Mouse (Mus musculus) limb, embryonic 14.5 days (tissue): ENCODE data around the gene Vdr. TPM values are rescaled to one million over a fixed set of nuclear protein-coding genes. Genes with fewer than 3 reads are reported as not detected.

ENCODE experiments used
- ATAC-seq: fragments of 200-750 bp; cut with Nextera tagmentation; 2 replicates; pipeline ENCODE4 v1.8.0; 2017; ENCODE audit warnings: low read depth, moderate number of reproducible peaks, moderate TSS enrichment; ENCODE audit not compliant: low FRiP score
- DNase-seq: peaks from one replicate; pipeline ENCODE4 v3.0.0-alpha.2; 2015; ENCODE audit warnings: low spot score
- H3K27ac ChIP-seq: fragments of 300-500 bp; sonication (generic); replicated peaks from 2 replicates; pipeline ENCODE4 v1.5.1; 2014; ENCODE audit warnings: low read depth, mild to moderate bottlenecking, low read length, moderate library complexity, mixed read lengths
- H3K27me3 ChIP-seq: fragments of 300-500 bp; sonication (generic); 2 replicates; pipeline ENCODE4 v1.6.1; 2014; ENCODE audit warnings: low read length, mixed read lengths; ENCODE audit not compliant: control insufficient read depth, insufficient read depth
- H3K36me3 ChIP-seq: fragments of 300-500 bp; sonication (generic); 2 replicates; pipeline ENCODE4 v1.6.1; 2014; ENCODE audit warnings: mild to moderate bottlenecking, low read length, moderate library complexity, mixed read lengths; ENCODE audit not compliant: control insufficient read depth, insufficient read depth
- H3K4me1 ChIP-seq: fragments of 300-500 bp; sonication (generic); 2 replicates; pipeline ENCODE4 v1.6.1; 2014; ENCODE audit warnings: antibody characterized with exemption, low read length, mixed read lengths; ENCODE audit not compliant: control insufficient read depth, insufficient read depth
- H3K4me2 ChIP-seq: fragments of 300-500 bp; sonication (generic); replicated peaks from 2 replicates; pipeline ENCODE4 v1.6.1; 2014; ENCODE audit warnings: low read depth, mild to moderate bottlenecking, low read length, moderate library complexity; ENCODE audit not compliant: severe bottlenecking
- H3K4me3 ChIP-seq: fragments of 300-500 bp; sonication (generic); replicated peaks from 2 replicates; pipeline ENCODE4 v1.5.1; 2014; ENCODE audit warnings: low read length
- H3K9ac ChIP-seq: fragments of 300-500 bp; sonication (generic); 2 replicates; pipeline ENCODE4 v1.6.1; 2014; ENCODE audit warnings: mild to moderate bottlenecking, low read depth, low read length, moderate library complexity; ENCODE audit not compliant: severe bottlenecking
- H3K9me3 ChIP-seq: fragments of 300-500 bp; sonication (generic); 2 replicates; pipeline ENCODE4 v1.6.1; 2016; ENCODE audit warnings: low read length; ENCODE audit not compliant: control insufficient read depth
- POLR2A ChIP-seq: fragments of 200-500 bp; IDR thresholded peaks from 2 replicates; pipeline ENCODE4 v1.8.0; 2012; ENCODE audit warnings: inconsistent platforms, mild to moderate bottlenecking, moderate library complexity, borderline replicate concordance; ENCODE audit not compliant: insufficient read depth, insufficient read length; ENCODE audit errors: extremely low read depth
- WGBS: fragments of 180-500 bp; shearing (Covaris S2); extraction: QIAGEN DNeasy Blood & Tissue Kit; methylation state at CpG from one replicate; pipeline ENCODE4 v1.1.7; 2014; 5-methylcytosine and 5-hydroxymethylcytosine counted together
- polyA plus RNA-seq, 2 experiments: library from polyadenylated mRNA; depleted of rRNA in 1 of 2; stranded (reverse) in 1 of 2; unstranded in 1 of 2; fragments of >200 nt; fragmentation: Nextera tagmentation in 1 of 2; extraction: Ambion mirVana in 1 of 2; gene quantifications; 2 replicates each; pipeline versions ENCODE4 v1.2.1 to v1.2.3; 2012 to 2014

Vdr gene
- polyA plus RNA-seq, 2 experiments: 2.0 to 3.4 TPM

- Histone ChIP-seq H3K27me3 (no peaks in the 10 kb centered on the region), H3K27ac (no peak overlapping the region), H3K4me1 (no peaks in the 10 kb centered on the region), H3K9ac (no peak overlapping the region), H3K9me3 (no peaks in the 10 kb centered on the region), H3K36me3 (no peaks in the 10 kb centered on the region), H3K4me2 (no peak overlapping the region), H3K4me3 (no peak overlapping the region)
- WGBS: 57% methylated on average over 6 of the region's 6 CpGs
- no peak for TF ChIP-seq POLR2A
- no peak for DNase-seq
- ATAC-seq: no peak
These were observed 55.9 kb downstream of the Vdr start for GRCm38 (mm10) chr15:97854551-97854950.

DNA sequence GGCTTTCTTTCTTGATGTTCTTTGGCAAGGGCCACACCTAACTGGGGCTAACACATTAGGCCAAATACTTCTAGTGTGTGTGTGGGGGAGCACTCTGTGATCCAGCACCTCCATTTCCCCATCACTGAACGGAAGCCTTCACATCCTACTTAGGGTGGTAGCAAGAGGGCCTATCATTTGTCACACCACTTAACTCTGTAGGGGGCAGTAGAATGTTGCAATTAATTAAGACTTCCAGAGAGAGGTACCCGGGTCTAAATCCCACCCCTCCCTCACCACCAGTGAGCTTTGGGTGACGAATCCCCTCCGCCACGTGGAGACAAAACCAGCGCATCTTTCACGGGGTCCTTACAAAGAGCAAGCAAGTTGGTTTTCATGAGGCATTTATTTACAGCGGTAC is 56.4 kb downstream of the Vdr start:
- 48% methylated on average over 8 of the region's 8 CpGs for WGBS
- no peak for TF ChIP-seq POLR2A

DNA sequence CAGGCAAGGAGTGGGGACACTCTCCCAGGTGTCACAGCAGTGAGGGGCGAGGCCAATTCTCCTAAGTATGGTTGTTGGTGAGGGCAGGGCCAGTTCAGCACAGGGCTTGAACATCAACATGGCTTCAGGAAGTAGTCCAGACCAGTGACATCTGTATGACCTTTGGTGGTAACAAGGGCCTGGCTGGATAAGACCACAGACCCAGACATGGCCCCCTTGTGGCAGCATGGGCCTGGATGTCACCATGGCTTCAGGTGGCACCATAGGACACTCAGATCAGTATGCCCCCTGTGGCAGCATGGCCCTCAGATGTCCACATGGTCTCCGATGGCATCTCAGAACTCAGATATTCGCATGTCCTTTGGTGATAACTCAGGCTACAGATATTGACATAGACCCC is 58.1 kb downstream of the Vdr start:
- no peaks in the 10 kb centered on the region for H3K4me1 ChIP-seq
- H3K9me3 ChIP-seq: no peaks in the 10 kb centered on the region
- no peak overlapping the region for H3K9ac ChIP-seq
- no peak overlapping the region for H3K27ac ChIP-seq
- H3K36me3 ChIP-seq: no peaks in the 10 kb centered on the region
- TF ChIP-seq POLR2A: no peak
- no peak for ATAC-seq
- WGBS: 84% methylated on average over 3 of the region's 3 CpGs
- no peak for DNase-seq
- H3K27me3 ChIP-seq: no peaks in the 10 kb centered on the region
- no peak overlapping the region for H3K4me2 ChIP-seq
- H3K4me3 ChIP-seq: no peak overlapping the region

More for the DNA sequence above, 56.4 kb downstream of the Vdr start:
- DNase-seq: no peak
- Histone ChIP-seq H3K4me1 (no peaks in the 10 kb centered on the region), H3K9ac (no peak overlapping the region), H3K4me3 (no peak overlapping the region), H3K4me2 (no peak overlapping the region), H3K9me3 (no peaks in the 10 kb centered on the region), H3K36me3 (no peaks in the 10 kb centered on the region), H3K27ac (no peak overlapping the region), H3K27me3 (no peaks in the 10 kb centered on the region)
- ATAC-seq: no peak

DNA sequence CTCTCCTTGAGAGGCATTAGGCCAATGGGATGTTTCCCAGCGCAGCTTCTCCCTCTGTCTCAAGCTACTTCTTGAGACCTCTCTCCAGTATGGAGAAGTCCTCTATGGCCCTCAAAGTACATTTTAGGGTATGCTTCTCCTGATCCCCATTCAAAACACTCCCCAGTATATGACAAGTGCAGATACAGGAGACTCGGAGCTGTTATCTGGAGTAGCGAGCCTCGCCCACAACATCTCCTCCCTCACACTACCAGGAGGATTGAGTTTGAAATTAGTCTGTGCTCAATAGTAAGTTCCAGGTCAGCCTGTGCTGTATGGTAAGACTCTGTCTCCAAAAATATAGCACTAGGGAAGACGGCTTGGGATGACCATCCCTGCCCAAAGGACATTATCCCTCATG is 59.4 kb downstream of the Vdr start:
- H3K9me3 ChIP-seq: no peaks in the 10 kb centered on the region
- no peak overlapping the region for H3K9ac ChIP-seq
- DNase-seq (no peak), ATAC-seq (no peak)
- no peaks in the 10 kb centered on the region for H3K27me3 ChIP-seq
- H3K4me3 ChIP-seq: no peak overlapping the region
- H3K4me2 ChIP-seq: no peak overlapping the region
- H3K36me3 ChIP-seq: no peaks in the 10 kb centered on the region
- TF ChIP-seq POLR2A: no peak
- 81% methylated on average over 5 of the region's 5 CpGs for WGBS
- H3K27ac ChIP-seq: no peak overlapping the region
- H3K4me1 ChIP-seq: no peaks in the 10 kb centered on the region

DNA sequence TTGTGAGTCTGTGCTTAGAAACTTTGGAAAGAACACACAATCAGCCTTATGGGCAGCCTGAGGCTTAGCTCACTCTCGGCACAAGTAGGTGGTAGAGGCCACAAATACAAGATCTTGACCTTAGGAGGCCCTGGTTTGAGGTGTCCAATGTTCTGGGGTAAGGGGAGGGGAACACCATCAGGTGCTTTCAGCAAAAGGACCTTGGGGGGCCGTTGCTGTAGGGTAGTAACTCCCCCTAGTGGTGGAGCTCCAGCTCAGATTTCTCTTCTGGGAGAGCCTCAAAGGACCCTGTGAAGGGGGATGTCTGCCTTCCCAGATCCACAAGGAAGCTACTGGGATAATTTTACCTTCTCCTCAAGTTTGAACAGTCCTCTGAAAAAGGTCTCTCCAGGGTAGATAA is 60.0 kb downstream of the Vdr start:
- no peak overlapping the region for H3K9ac ChIP-seq
- no peaks in the 10 kb centered on the region for H3K27me3 ChIP-seq
- no peak for TF ChIP-seq POLR2A
- WGBS: 19% methylated on average over 2 of the region's 2 CpGs
- DNase-seq: peak; percentile 49
- no peak for ATAC-seq
- H3K9me3 ChIP-seq: no peaks in the 10 kb centered on the region
- H3K4me3 ChIP-seq: no peak overlapping the region
- no peaks in the 10 kb centered on the region for H3K4me1 ChIP-seq
- H3K36me3 ChIP-seq: no peaks in the 10 kb centered on the region
- no peak overlapping the region for H3K4me2 ChIP-seq
- H3K27ac ChIP-seq: no peak overlapping the region
